Mouse (Mus musculus) limb, embryonic 14.5 days (tissue): ENCODE measurements around the gene Kera. TPM values are rescaled to one million over a fixed set of nuclear protein-coding genes. Genes with fewer than 3 reads are reported as not detected.
A peak's percentile ranks its signal among the peaks of the same experiment; 100 is the strongest.

Experiments
- ATAC-seq: fragments of 200-750 bp; cut with Nextera tagmentation; 2 replicates; pipeline ENCODE4 v1.8.0; 2017; ENCODE audit warnings: low read depth, moderate number of reproducible peaks, moderate TSS enrichment; ENCODE audit not compliant: low FRiP score
- DNase-seq: peaks from one replicate; pipeline ENCODE4 v3.0.0-alpha.2; 2015; ENCODE audit warnings: low spot score
- H3K27ac ChIP-seq: fragments of 300-500 bp; sonication (generic); replicated peaks from 2 replicates; pipeline ENCODE4 v1.5.1; 2014; ENCODE audit warnings: low read depth, mild to moderate bottlenecking, low read length, moderate library complexity, mixed read lengths
- H3K27me3 ChIP-seq: fragments of 300-500 bp; sonication (generic); 2 replicates; pipeline ENCODE4 v1.6.1; 2014; ENCODE audit warnings: low read length, mixed read lengths; ENCODE audit not compliant: control insufficient read depth, insufficient read depth
- H3K36me3 ChIP-seq: fragments of 300-500 bp; sonication (generic); 2 replicates; pipeline ENCODE4 v1.6.1; 2014; ENCODE audit warnings: mild to moderate bottlenecking, low read length, moderate library complexity, mixed read lengths; ENCODE audit not compliant: control insufficient read depth, insufficient read depth
- H3K4me1 ChIP-seq: fragments of 300-500 bp; sonication (generic); 2 replicates; pipeline ENCODE4 v1.6.1; 2014; ENCODE audit warnings: antibody characterized with exemption, low read length, mixed read lengths; ENCODE audit not compliant: control insufficient read depth, insufficient read depth
- H3K4me2 ChIP-seq: fragments of 300-500 bp; sonication (generic); replicated peaks from 2 replicates; pipeline ENCODE4 v1.6.1; 2014; ENCODE audit warnings: low read depth, mild to moderate bottlenecking, low read length, moderate library complexity; ENCODE audit not compliant: severe bottlenecking
- H3K4me3 ChIP-seq: fragments of 300-500 bp; sonication (generic); replicated peaks from 2 replicates; pipeline ENCODE4 v1.5.1; 2014; ENCODE audit warnings: low read length
- H3K9ac ChIP-seq: fragments of 300-500 bp; sonication (generic); 2 replicates; pipeline ENCODE4 v1.6.1; 2014; ENCODE audit warnings: mild to moderate bottlenecking, low read depth, low read length, moderate library complexity; ENCODE audit not compliant: severe bottlenecking
- H3K9me3 ChIP-seq: fragments of 300-500 bp; sonication (generic); 2 replicates; pipeline ENCODE4 v1.6.1; 2016; ENCODE audit warnings: low read length; ENCODE audit not compliant: control insufficient read depth
- POLR2A ChIP-seq: fragments of 200-500 bp; IDR thresholded peaks from 2 replicates; pipeline ENCODE4 v1.8.0; 2012; ENCODE audit warnings: inconsistent platforms, mild to moderate bottlenecking, moderate library complexity, borderline replicate concordance; ENCODE audit not compliant: insufficient read depth, insufficient read length; ENCODE audit errors: extremely low read depth
- WGBS: fragments of 180-500 bp; shearing (Covaris S2); extraction: QIAGEN DNeasy Blood & Tissue Kit; methylation state at CpG from one replicate; pipeline ENCODE4 v1.1.7; 2014; 5-methylcytosine and 5-hydroxymethylcytosine counted together
- polyA plus RNA-seq, 2 experiments: library from polyadenylated mRNA; depleted of rRNA in 1 of 2; stranded (reverse) in 1 of 2; unstranded in 1 of 2; fragments of >200 nt; fragmentation: Nextera tagmentation in 1 of 2; extraction: Ambion mirVana in 1 of 2; gene quantifications; 2 replicates each; pipeline versions ENCODE4 v1.2.1 to v1.2.3; 2012 to 2014

Gene Kera
- polyA plus RNA-seq, 2 experiments = 119 to 151 TPM

DNA sequence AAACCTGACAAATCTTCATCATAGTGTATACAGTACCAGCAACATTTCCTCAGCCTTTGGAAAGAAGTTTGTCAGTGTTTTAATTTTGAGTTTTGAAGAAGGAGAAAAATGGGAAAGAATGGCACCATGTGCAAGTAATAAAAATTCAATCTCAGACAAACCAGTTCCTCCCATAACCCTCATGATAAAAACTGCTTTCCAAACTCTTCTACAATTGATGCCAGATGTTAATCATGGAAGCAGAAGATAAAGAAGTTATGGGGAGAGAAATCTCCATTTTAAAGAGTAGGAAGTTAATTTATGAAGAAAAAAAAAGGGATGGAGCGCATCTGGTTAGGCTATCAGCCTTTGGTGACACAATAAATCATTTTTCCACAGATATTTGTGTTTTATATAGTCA lies 19.9 kb downstream of the Kera start:
- Histone ChIP-seq H3K27ac (peak overlapping the region; percentile 61), H3K9me3 (no peaks in the 10 kb centered on the region), H3K9ac (no peak overlapping the region), H3K4me2 (no peak overlapping the region), H3K27me3 (no peaks in the 10 kb centered on the region), H3K4me1 (peaks cover 4% of the 10 kb centered on the region), H3K4me3 (no peak overlapping the region), H3K36me3 (no peaks in the 10 kb centered on the region)
- 37% methylated on average over 1 of the region's 1 CpGs for WGBS
- ATAC-seq = no peak
- peak; percentile 47 for DNase-seq
- TF ChIP-seq POLR2A = no peak

DNA sequence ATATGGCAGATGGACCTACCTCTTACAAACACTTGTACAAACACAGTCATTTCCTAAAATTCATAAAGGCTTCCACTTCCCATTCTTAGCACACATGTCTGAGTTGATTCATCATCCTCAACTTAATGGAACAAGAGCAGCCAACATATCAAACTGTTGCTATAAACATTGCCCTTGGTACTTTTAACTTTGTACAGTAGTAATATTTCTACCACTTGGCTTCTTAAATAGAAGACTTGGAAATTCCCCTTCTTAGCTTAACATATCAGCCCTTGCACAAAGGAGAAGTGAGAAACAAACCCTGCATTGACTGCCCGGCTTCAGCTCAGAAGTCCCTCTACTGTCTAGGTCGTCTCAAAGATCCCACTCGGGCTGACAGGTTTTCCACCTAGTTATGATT lies 24.4 kb downstream of the Kera start:
- Histone ChIP-seq H3K27ac (no peak overlapping the region), H3K4me1 (peaks cover under 1% of the 10 kb centered on the region), H3K4me2 (no peak overlapping the region), H3K9ac (no peak overlapping the region), H3K4me3 (no peak overlapping the region), H3K9me3 (no peaks in the 10 kb centered on the region), H3K27me3 (no peaks in the 10 kb centered on the region), H3K36me3 (no peaks in the 10 kb centered on the region)
- no peak for DNase-seq
- no peak for ATAC-seq
- TF ChIP-seq POLR2A = no peak
- WGBS = 88% methylated on average over 3 of the region's 3 CpGs

- H3K27me3 ChIP-seq = no peaks in the 10 kb centered on the region
- H3K4me3 ChIP-seq = no peak overlapping the region
- ATAC-seq (no peak), DNase-seq (no peak)
- no peaks in the 10 kb centered on the region for H3K4me1 ChIP-seq
- TF ChIP-seq POLR2A = no peak
- 84% methylated on average over 2 of the region's 2 CpGs for WGBS
- H3K36me3 ChIP-seq = no peaks in the 10 kb centered on the region
- no peak overlapping the region for H3K27ac ChIP-seq
- H3K9me3 ChIP-seq = no peaks in the 10 kb centered on the region
- H3K9ac ChIP-seq = no peak overlapping the region
- no peak overlapping the region for H3K4me2 ChIP-seq
These were observed 35.2 kb downstream of the Kera start for GRCm38 (mm10) chr10:97641926-97642325.

GRCm38 (mm10) chr10:97643768-97644167 lies 37.1 kb downstream of the Kera start, which contains the start of gene Epyc:
Gene Epyc, plus strand, starts transcription at chr10:97644068.
- Histone ChIP-seq H3K27me3 (no peaks in the 10 kb centered on the region), H3K27ac (no peak within 1 kb of the TSS), H3K4me3 (no peak within 1 kb of the TSS), H3K9ac (no peak within 1 kb of the TSS), H3K36me3 (no peaks in the 10 kb centered on the region), H3K4me2 (no peak within 1 kb of the TSS), H3K4me1 (no peaks in the 10 kb centered on the region), H3K9me3 (no peaks in the 10 kb centered on the region)
- WGBS = 83% methylated on average over 2 of the region's 2 CpGs
- TF ChIP-seq POLR2A = no peak
- DNase-seq (no peak), ATAC-seq (no peak)

- WGBS = 44% methylated on average over 2 of the region's 2 CpGs
- Histone ChIP-seq H3K36me3 (no peaks in the 10 kb centered on the region), H3K9me3 (no peaks in the 10 kb centered on the region), H3K4me3 (no peak overlapping the region), H3K4me1 (peaks cover 2% of the 10 kb centered on the region; the same call in 1 of the 2 replicates), H3K27me3 (no peaks in the 10 kb centered on the region), H3K9ac (no peak overlapping the region), H3K27ac (no peak overlapping the region), H3K4me2 (no peak overlapping the region)
- DNase-seq = no peak
- no peak for ATAC-seq
- TF ChIP-seq POLR2A = no peak
These were observed 43.7 kb downstream of the Kera start for GRCm38 (mm10) chr10:97650334-97650733.

GRCm38 (mm10) chr10:97659489-97659888 lies 52.8 kb downstream of the Kera start:
- Histone ChIP-seq H3K36me3 (no peaks in the 10 kb centered on the region), H3K27ac (no peak overlapping the region), H3K4me3 (no peak overlapping the region), H3K27me3 (no peaks in the 10 kb centered on the region), H3K4me2 (no peak overlapping the region), H3K9me3 (no peaks in the 10 kb centered on the region), H3K4me1 (no peaks in the 10 kb centered on the region), H3K9ac (no peak overlapping the region)
- TF ChIP-seq POLR2A = no peak
- ATAC-seq = no peak
- 93% methylated on average over 1 of the region's 1 CpGs for WGBS
- no peak for DNase-seq

Other genes with a start within 250 kb of the Kera start
- 435 and 512 TPM in 2 replicates for gene Dcn, start 127.3 kb upstream of the Kera start, polyA plus RNA-seq (2012; rRNA removed)
- gene Dcn, start 127.3 kb upstream of the Kera start, polyA plus RNA-seq (2014; fragmentation: Nextera tagmentation; extraction: Ambion mirVana) = 720 and 758 TPM in 2 replicates
- gene Lum, start 41.8 kb upstream of the Kera start, polyA plus RNA-seq (2012; rRNA removed) = 402 and 410 TPM in 2 replicates
- gene Lum, start 41.8 kb upstream of the Kera start, polyA plus RNA-seq (2014; fragmentation: Nextera tagmentation; extraction: Ambion mirVana) = 586 and 602 TPM in 2 replicates
- 78.1 and 79.8 TPM in 2 replicates for gene Epyc, start 37.2 kb downstream of the Kera start, polyA plus RNA-seq (2012; rRNA removed)
- 25.6 and 38.4 TPM in 2 replicates for gene Epyc, start 37.2 kb downstream of the Kera start, polyA plus RNA-seq (2014; fragmentation: Nextera tagmentation; extraction: Ambion mirVana)
- not detected in 2 replicates for gene Ccer1, start 86.2 kb downstream of the Kera start, polyA plus RNA-seq (2012; rRNA removed)
- not detected in 2 replicates for gene Ccer1, start 86.2 kb downstream of the Kera start, polyA plus RNA-seq (2014; fragmentation: Nextera tagmentation; extraction: Ambion mirVana)
- gene C030005K15Rik, start 119.9 kb downstream of the Kera start, polyA plus RNA-seq (2012; rRNA removed) = not detected in 2 replicates
- not detected in 2 replicates for gene C030005K15Rik, start 119.9 kb downstream of the Kera start, polyA plus RNA-seq (2014; fragmentation: Nextera tagmentation; extraction: Ambion mirVana)